Mouse (Mus musculus) liver, embryonic 13.5 days (tissue): ENCODE data around the gene Cct8l1. TPM values are rescaled to one million over a fixed set of nuclear protein-coding genes. Genes with fewer than 3 reads are reported as not detected.

ENCODE experiments used
- ATAC-seq: fragments of 200-750 bp; cut with Nextera tagmentation; 2 replicates; pipeline ENCODE4 v1.8.0; 2017; ENCODE audit warnings: low read depth, mild to moderate bottlenecking, moderate number of reproducible peaks, moderate library complexity
- DNase-seq: peaks from one replicate; pipeline ENCODE4 v3.0.0; 2022
- H3K27ac ChIP-seq: fragments of 300-500 bp; sonication (generic); 2 replicates; pipeline ENCODE4 v1.5.1; 2015; ENCODE audit warnings: moderate library complexity, mild to moderate bottlenecking, inconsistent platforms
- H3K27me3 ChIP-seq: fragments of 300-500 bp; sonication (generic); 2 replicates; pipeline ENCODE4 v1.6.1; 2015; ENCODE audit warnings: mild to moderate bottlenecking, inconsistent platforms
- H3K36me3 ChIP-seq: fragments of 300-500 bp; sonication (generic); 2 replicates; pipeline ENCODE4 v1.6.1; 2015; ENCODE audit warnings: mild to moderate bottlenecking, inconsistent platforms
- H3K4me1 ChIP-seq: fragments of 300-500 bp; sonication (generic); replicated peaks from 2 replicates; pipeline ENCODE4 v1.6.1; 2015; ENCODE audit warnings: inconsistent platforms
- H3K4me2 ChIP-seq: fragments of 300-500 bp; sonication (generic); 2 replicates; pipeline ENCODE4 v1.6.1; 2015; ENCODE audit warnings: inconsistent platforms, mild to moderate bottlenecking, moderate library complexity
- H3K4me3 ChIP-seq: fragments of 300-500 bp; sonication (generic); replicated peaks from 2 replicates; pipeline ENCODE4 v1.5.1; 2015; ENCODE audit warnings: mild to moderate bottlenecking, inconsistent platforms
- H3K9ac ChIP-seq: fragments of 300-500 bp; sonication (generic); 2 replicates; pipeline ENCODE4 v1.6.1; 2015; ENCODE audit warnings: mild to moderate bottlenecking, inconsistent platforms
- H3K9me3 ChIP-seq: fragments of 300-500 bp; sonication (generic); replicated peaks from 2 replicates; pipeline ENCODE4 v1.6.1; 2016; ENCODE audit warnings: inconsistent platforms
- WGBS: fragments of 180-500 bp; shearing (Covaris S2); methylation state at CpG from one replicate; pipeline ENCODE4 v1.1.7; 2015; ENCODE audit not compliant: insufficient replicate concordance; 5-methylcytosine and 5-hydroxymethylcytosine counted together
- polyA plus RNA-seq: library from polyadenylated mRNA; unstranded; fragments of >200 nt; fragmentation: Nextera tagmentation; extraction: Ambion mirVana; gene quantifications from 2 replicates; pipeline ENCODE4 v1.2.1, GENCODE M21; 2015

The Cct8l1 gene
- polyA plus RNA-seq, 1 experiment from 2014 or later: not detected

- Histone ChIP-seq H3K9ac (no peak overlapping the region), H3K27ac (no peak overlapping the region), H3K9me3 (no peaks in the 10 kb centered on the region), H3K36me3 (no peaks in the 10 kb centered on the region), H3K4me3 (no peak overlapping the region), H3K4me2 (no peak overlapping the region), H3K4me1 (no peaks in the 10 kb centered on the region), H3K27me3 (no peaks in the 10 kb centered on the region)
- 47% methylated on average over 1 of the region's 1 CpGs for WGBS
- DNase-seq (no peak), ATAC-seq (no peak)
These were observed 38.3 kb downstream of the Cct8l1 start for GRCm38 (mm10) chr5:25554210-25554609.

GRCm38 (mm10) chr5:25554689-25555088, 38.8 kb downstream of the Cct8l1 start:
- ATAC-seq (no peak), DNase-seq (no peak)
- Histone ChIP-seq H3K9ac (no peak overlapping the region), H3K9me3 (no peaks in the 10 kb centered on the region), H3K36me3 (no peaks in the 10 kb centered on the region), H3K4me1 (no peaks in the 10 kb centered on the region), H3K4me2 (no peak overlapping the region), H3K27ac (no peak overlapping the region), H3K27me3 (no peaks in the 10 kb centered on the region), H3K4me3 (no peak overlapping the region)
- 28% methylated on average over 1 of the region's 1 CpGs for WGBS

- DNase-seq (no peak), ATAC-seq (no peak)
- Histone ChIP-seq H3K36me3 (no peaks in the 10 kb centered on the region), H3K27me3 (no peaks in the 10 kb centered on the region), H3K9me3 (no peaks in the 10 kb centered on the region), H3K4me3 (no peak overlapping the region), H3K4me2 (no peak overlapping the region), H3K4me1 (no peaks in the 10 kb centered on the region), H3K9ac (no peak overlapping the region), H3K27ac (no peak overlapping the region)
- 66% methylated on average over 5 of the region's 5 CpGs for WGBS
These were observed 39.8 kb downstream of the Cct8l1 start for GRCm38 (mm10) chr5:25555684-25556083.

GRCm38 (mm10) chr5:25556363-25556762, 40.5 kb downstream of the Cct8l1 start:
- Histone ChIP-seq H3K27ac (no peak overlapping the region), H3K4me1 (no peaks in the 10 kb centered on the region), H3K4me3 (no peak overlapping the region), H3K9ac (no peak overlapping the region), H3K27me3 (no peaks in the 10 kb centered on the region), H3K4me2 (no peak overlapping the region), H3K9me3 (no peaks in the 10 kb centered on the region), H3K36me3 (no peaks in the 10 kb centered on the region)
- 67% methylated on average over 5 of the region's 5 CpGs for WGBS
- ATAC-seq: no peak
- DNase-seq: no peak

Other genes with a start within 250 kb of the Cct8l1 start
- gene Kmt2c, start 17.3 kb upstream of the Cct8l1 start, polyA plus RNA-seq: 5.6 and 6.3 TPM in 2 replicates
- gene Xrcc2, start 189.8 kb downstream of the Cct8l1 start, polyA plus RNA-seq: 4.3 and 4.5 TPM in 2 replicates
- gene Actr3b, start 243.9 kb downstream of the Cct8l1 start, polyA plus RNA-seq: 0.90 and 0.95 TPM in 2 replicates